Mouse (Mus musculus): ENCODE measurements at regions not wholly inside any gene's neighbourhood (a gene's known extent, or its start where the extent isn't known, plus 50 kb on each side); places are given as distances from the start of the nearest gene placed in this dataset.

GRCm38 (mm10) chr3:105215729-105216128, 149.1 kb downstream of the 4930564D02Rik start:
- TF ChIP-seq CTCF (IDR thresholded peaks at IDR 0.05; ENCODE audit: borderline replicate concordance, control insufficient read depth, extremely low read depth, insufficient read depth, low read length, poor library complexity) (no peak), POLR2A (IDR thresholded peaks at IDR 0.05; ENCODE audit: control insufficient read depth, extremely low read depth, insufficient read depth, low read length, poor library complexity) (no peak)

Data from thymus, adult 2 months (tissue).